Mouse (Mus musculus) neutrophil, adult 5-6 weeks (primary cell): ENCODE data around the gene Ccer1. TPM values are rescaled to one million over a fixed set of nuclear protein-coding genes. Genes with fewer than 3 reads are reported as not detected.
"Not testable (repeated sequence)": the region's sequence is repeated elsewhere in the genome, so short reads cannot be mapped to it uniquely, and the experiment has no call there.

ENCODE experiments used
- ATAC-seq: fragments of 151-379, 151-347 bp; 2 replicates; pipeline ENCODE4 v1.8.0; 2017; ENCODE audit warnings: mild to moderate bottlenecking, moderate TSS enrichment; ENCODE audit not compliant: insufficient number of reproducible peaks, poor library complexity, low FRiP score, severe bottlenecking; ENCODE audit errors: extremely low read depth
- total RNA-seq: library from RNA; stranded (forward); fragments of 200-1000 nt; gene quantifications from 2 replicates; pipeline ENCODE4 v1.2.3, GENCODE M21; 2017

Gene Ccer1
- total RNA-seq, 1 experiment from 2014 or later: not detected

- not testable (repeated sequence) for ATAC-seq
Measured at GRCm38 (mm10) chr10:97726655-97727054, 33.8 kb downstream of the Ccer1 start, which contains the start of gene C030005K15Rik. Gene C030005K15Rik, minus strand, starts transcription at chr10:97726755.

Other genes starting within 250 kb of the Ccer1 start
- gene Dcn, start 213.4 kb upstream of the Ccer1 start, total RNA-seq: 0.23 TPM in 1 of 2 replicates, not detected in the other
- not detected in 2 replicates for gene Lum, start 127.9 kb upstream of the Ccer1 start, total RNA-seq
- not detected in 2 replicates for gene Kera, start 86.2 kb upstream of the Ccer1 start, total RNA-seq
- not detected in 2 replicates for gene Epyc, start 49.0 kb upstream of the Ccer1 start, total RNA-seq
- gene C030005K15Rik, start 33.7 kb downstream of the Ccer1 start, total RNA-seq: not detected in 2 replicates